Mouse (Mus musculus): ENCODE results near the gene Cers5.

- TF ChIP-seq CTCF (IDR thresholded peaks at IDR 0.05; ENCODE audit: extremely low read depth, insufficient read depth, low read length) (peak; percentile 94), POLR2A (IDR thresholded peaks at IDR 0.05; ENCODE audit: extremely low read depth, insufficient read depth, low read length) (peak; percentile 90)
Observed at GRCm38 (mm10) chr15:99725341-99726155, 47.1 kb downstream of the Cers5 start, which contains the start of gene Cox14.
